19 mouse cellular contexts compared by ENCODE assay signal in the genomic region with DNA sequence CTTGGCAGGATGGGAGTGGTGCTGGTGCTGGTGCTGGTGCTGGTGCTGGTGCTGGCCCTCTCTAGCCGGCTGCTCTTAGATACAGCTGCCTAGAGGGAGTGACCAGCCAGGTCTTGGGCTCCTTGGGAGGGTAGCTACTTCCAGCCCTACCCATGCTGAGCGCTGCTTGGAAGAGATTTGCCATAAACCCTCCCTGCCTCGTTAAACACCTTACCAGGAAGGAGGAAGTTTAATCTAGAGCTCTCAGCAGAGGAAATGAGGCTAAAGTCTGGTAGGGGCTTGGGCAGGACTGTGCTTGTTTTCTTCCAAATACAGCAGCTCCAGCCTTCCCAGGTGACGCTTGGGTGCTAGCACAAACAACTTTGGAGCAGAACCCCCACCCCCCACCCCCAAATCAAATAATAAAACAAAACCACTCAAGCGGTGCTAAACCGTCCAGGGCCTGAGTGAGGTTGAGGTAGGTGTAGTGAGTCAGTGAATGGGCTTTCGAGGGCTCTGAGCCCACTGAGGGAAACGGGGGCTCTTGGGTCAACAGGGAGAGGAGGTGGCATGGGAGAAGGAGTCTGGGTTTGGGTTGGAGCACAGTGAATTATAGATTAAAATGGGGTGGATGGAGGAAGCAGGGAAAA. TPM values are rescaled to one million over a fixed set of nuclear protein-coding genes. Genes with fewer than 3 reads are reported as not detected.
DNase-seq lines count a peak whose midpoint lies in the region; ATAC-seq and TF ChIP-seq lines count a peak whose summit lies in the region.
"Had no signal": no experiment of that assay in that cellular context is flagged by ENCODE, and none has a peak within 500 bp of the region (broad histone marks: within the 10 kb centered on the region; RNA-seq: fewer than 3 reads in every experiment).

Gene Oit1, minus strand, starts transcription at position 70 of the 629 bp plus-strand sequence.

- H3K27ac ChIP-seq in lung, embryonic 14.5 days (ENCODE audit: low read depth): no peak within 1 kb of the TSS
- H3K27ac ChIP-seq in intestine, embryonic 16.5 days (ENCODE audit: low read length): peak within 1 kb of the TSS; percentile 29; the same call in 1 of the 2 replicates
- H3K27ac ChIP-seq in small intestine, adult 2 months (ENCODE audit: insufficient read depth, low read depth, low read length): peak within 1 kb of the TSS; percentile 93
- no peak within 1 kb of the TSS for H3K27ac ChIP-seq in hindbrain, embryonic 12.5 days
- H3K27ac ChIP-seq: forebrain, embryonic 13.5 days; liver, embryonic 15.5 days; neural tube, embryonic 12.5 days had no signal

- peak; percentile 54; the same call in 1 of the 2 replicates for TF ChIP-seq POLR2A in small intestine, adult 2 months (IDR thresholded peaks at IDR 0.05; ENCODE audit: low read depth, low read length)

- no peak for TF ChIP-seq CTCF in lung, embryonic 14.5 days (IDR thresholded peaks at IDR 0.05; ENCODE audit: low read depth)
- no peak for TF ChIP-seq CTCF in small intestine, adult 2 months (IDR thresholded peaks at IDR 0.05; ENCODE audit: extremely low read depth, insufficient read length, insufficient replicate concordance, low read depth, low read length)

- H3K4me2 ChIP-seq in lung, embryonic 14.5 days: no peak within 1 kb of the TSS
- no peak within 1 kb of the TSS for H3K4me2 ChIP-seq in intestine, embryonic 16.5 days (ENCODE audit: low read depth, low read length)
- H3K4me2 ChIP-seq in hindbrain, embryonic 12.5 days (replicated peaks): no peak within 1 kb of the TSS
- H3K4me2 ChIP-seq: forebrain, embryonic 13.5 days; liver, embryonic 15.5 days; neural tube, embryonic 12.5 days had no signal

- ATAC-seq in lung, embryonic 14.5 days (ENCODE audit: insufficient read depth): peak; percentile 69; the same call in 1 of the 2 replicates
- ATAC-seq in intestine, embryonic 16.5 days: peak; percentile 89
- no peak for ATAC-seq in hindbrain, embryonic 12.5 days (ENCODE audit: low FRiP score)
- ATAC-seq: forebrain, embryonic 13.5 days had no signal

- DNase-seq in lung, embryonic 14.5 days: peak; percentile 19
- DNase-seq in lung, postnatal 14 days: no peak
- peak; percentile 9 for DNase-seq in forelimb bud, embryonic 11.5 days (ENCODE audit: low read depth, low spot score)
- DNase-seq in layer of hippocampus, adult 8-10 months (ENCODE audit: low spot score in 2 of 2): no peak
- DNase-seq: adrenal gland, postnatal 10 days; cerebellum, adult 8-10 months; layer of hippocampus, postnatal 36 days; left cerebral cortex, postnatal 4 days; right cerebral cortex, postnatal 14 days had no signal

- H3K4me3 ChIP-seq in lung, embryonic 14.5 days (ENCODE audit: low read depth, low read length): no peak within 1 kb of the TSS
- no peak within 1 kb of the TSS for H3K4me3 ChIP-seq in intestine, embryonic 16.5 days (ENCODE audit: low read length)
- peak within 1 kb of the TSS; percentile 65 for H3K4me3 ChIP-seq in small intestine, adult 2 months (ENCODE audit: low read depth, low read length)
- no peak within 1 kb of the TSS for H3K4me3 ChIP-seq in hindbrain, embryonic 12.5 days
- H3K4me3 ChIP-seq: forebrain, embryonic 13.5 days; liver, embryonic 15.5 days; neural tube, embryonic 12.5 days had no signal

- H3K27me3 ChIP-seq in lung, embryonic 14.5 days (ENCODE audit: insufficient read depth, low read length): no peaks in the 10 kb centered on the region
- H3K27me3 ChIP-seq in intestine, embryonic 16.5 days (replicated peaks; ENCODE audit: control insufficient read depth, insufficient read depth, low read length): no peaks in the 10 kb centered on the region
- no peaks in the 10 kb centered on the region for H3K27me3 ChIP-seq in small intestine, adult 2 months (ENCODE audit: control insufficient read depth, insufficient read depth, low read length)
- H3K27me3 ChIP-seq in hindbrain, embryonic 12.5 days: no peaks in the 10 kb centered on the region
- H3K27me3 ChIP-seq: forebrain, embryonic 13.5 days; liver, embryonic 15.5 days; neural tube, embryonic 12.5 days had no signal

- WGBS in lung, embryonic 14.5 days: 46% methylated on average over 8 of the region's 8 CpGs
- 48% methylated on average over 8 of the region's 8 CpGs for WGBS in intestine, embryonic 16.5 days
- WGBS in small intestine, adult 2 months: 20% methylated on average over 8 of the region's 8 CpGs
- WGBS in hindbrain, embryonic 12.5 days: 70% methylated on average over 8 of the region's 8 CpGs

- H3K9ac ChIP-seq in lung, embryonic 14.5 days: no peak within 1 kb of the TSS
- no peak within 1 kb of the TSS for H3K9ac ChIP-seq in intestine, embryonic 16.5 days (ENCODE audit: low read depth, low read length)
- no peak within 1 kb of the TSS for H3K9ac ChIP-seq in hindbrain, embryonic 12.5 days
- H3K9ac ChIP-seq: forebrain, embryonic 13.5 days; liver, embryonic 15.5 days; neural tube, embryonic 12.5 days had no signal

- no peaks in the 10 kb centered on the region for H3K36me3 ChIP-seq in lung, embryonic 14.5 days (ENCODE audit: insufficient read depth)
- H3K36me3 ChIP-seq in intestine, embryonic 16.5 days (ENCODE audit: control insufficient read depth, insufficient read depth, low read length): no peaks in the 10 kb centered on the region
- H3K36me3 ChIP-seq in small intestine, adult 2 months (ENCODE audit: control insufficient read depth, insufficient read depth, low read length): peaks cover 1% of the 10 kb centered on the region; the same call in 1 of the 2 replicates
- no peaks in the 10 kb centered on the region for H3K36me3 ChIP-seq in hindbrain, embryonic 12.5 days
- H3K36me3 ChIP-seq: G1E; liver, embryonic 15.5 days; neural tube, embryonic 12.5 days had no signal

- H3K9me3 ChIP-seq in lung, embryonic 14.5 days (ENCODE audit: low read depth, low read length): no peaks in the 10 kb centered on the region
- peaks cover 1% of the 10 kb centered on the region; the same call in 1 of the 2 replicates for H3K9me3 ChIP-seq in intestine, embryonic 16.5 days (ENCODE audit: control insufficient read depth, low read length)
- no peaks in the 10 kb centered on the region for H3K9me3 ChIP-seq in hindbrain, embryonic 12.5 days (replicated peaks)
- H3K9me3 ChIP-seq: forebrain, embryonic 13.5 days; G1E; neural tube, embryonic 12.5 days had no signal

- no peaks in the 10 kb centered on the region for H3K4me1 ChIP-seq in lung, embryonic 14.5 days (ENCODE audit: insufficient read depth)
- no peaks in the 10 kb centered on the region for H3K4me1 ChIP-seq in intestine, embryonic 16.5 days (ENCODE audit: control insufficient read depth, insufficient read depth, low read length)
- H3K4me1 ChIP-seq in small intestine, adult 2 months (ENCODE audit: control insufficient read depth, insufficient read depth, insufficient read length, low read length): peaks cover 30% of the 10 kb centered on the region; the same call in 1 of the 2 replicates
- no peaks in the 10 kb centered on the region for H3K4me1 ChIP-seq in hindbrain, embryonic 12.5 days
- H3K4me1 ChIP-seq: forebrain, embryonic 13.5 days; liver, embryonic 15.5 days; neural tube, embryonic 12.5 days had no signal

RNA-seq across cellular contexts. Expression of gene Oit1, which starts in this region (rescaled TPM):
- 0.43 and 0.65 TPM in 2 replicates for polyA plus RNA-seq in lung, embryonic 14.5 days (2014; fragmentation: Nextera tagmentation; extraction: Ambion mirVana)
- polyA plus RNA-seq in intestine, embryonic 16.5 days (2015; fragmentation: Nextera tagmentation; extraction: Ambion mirVana): 13.2 and 23.1 TPM in 2 replicates
- polyA plus RNA-seq in small intestine, adult 2 months (2012; rRNA removed): 26.8 and 100 TPM in 2 replicates
- total RNA-seq in layer of hippocampus, adult 8-10 months (2022): not detected
- not detected in 2 replicates for polyA plus RNA-seq in hindbrain, embryonic 12.5 days (2016; fragmentation: Nextera tagmentation; extraction: Ambion mirVana)
- total RNA-seq: adrenal gland, postnatal 10 days; G1E; granulocyte monocyte progenitor cell, adult 5-6 weeks; layer of hippocampus, postnatal 36 days; left cerebral cortex, postnatal 4 days; megakaryocyte-erythroid progenitor cell, adult 5-6 weeks had no signal
- polyA plus RNA-seq: cortical plate, adult 2 months; forebrain, embryonic 13.5 days; G1E; liver, embryonic 15.5 days; neural tube, embryonic 12.5 days had no signal

Comparison
In these comparisons a context has a peak if more than half of its experiments do, and no peak if none do; other contexts are left out.
1. Peak in DNase-seq and ATAC-seq in lung, embryonic 14.5 days; RNA of the gene not detected or under 1 TPM.
2. H3K27ac ChIP-seq: peak in intestine, embryonic 16.5 days (single experiment) and small intestine, adult 2 months (single experiment); none in lung, embryonic 14.5 days (single experiment) and hindbrain, embryonic 12.5 days (single experiment).